In genomic region chrX:14839740-14840419, GRCm38 (mm10) we compare ENCODE assay signal across 10 mouse cellular contexts.
DNase-seq lines count a peak whose midpoint lies in the region; ATAC-seq lines count a peak whose summit lies in the region.
"Had no signal": no experiment of that assay in that cellular context is flagged by ENCODE, and none has a peak within 500 bp of the region (broad histone marks: within the 10 kb centered on the region; RNA-seq: fewer than 3 reads in every experiment).

No protein-coding gene starts in this region.

- no peaks in the 10 kb centered on the region for H3K9me3 ChIP-seq in hindbrain, embryonic 14.5 days (ENCODE audit: control insufficient read depth, low read length)
- no peaks in the 10 kb centered on the region for H3K9me3 ChIP-seq in neural tube, embryonic 14.5 days (ENCODE audit: control insufficient read depth, low read length)

- no peak overlapping the region for H3K4me2 ChIP-seq in hindbrain, embryonic 14.5 days (replicated peaks)
- H3K4me2 ChIP-seq in neural tube, embryonic 14.5 days (ENCODE audit: low read depth, low read length) = no peak overlapping the region

- peak; percentile 46 for DNase-seq in left cerebral cortex, postnatal 4 days
- no peak for DNase-seq in left cerebral cortex, adult 9 months (ENCODE audit: low spot score in 2 of 2)
- peak; percentile 4 for DNase-seq in embryo, embryonic 11 days
- no peak for DNase-seq in hindbrain, embryonic 14.5 days (ENCODE audit: low spot score)
- no peak for DNase-seq in layer of hippocampus, adult 11-12 months (ENCODE audit: low spot score)
- no peak for DNase-seq in left cerebral cortex, adult 18-20 months (ENCODE audit: low spot score in 2 of 2)
- DNase-seq: lung, postnatal 10 days had no signal

- ATAC-seq in hindbrain, embryonic 14.5 days (ENCODE audit: low FRiP score) = peak; percentile 80
- peak; percentile 65 for ATAC-seq in neural tube, embryonic 14.5 days (ENCODE audit: low read depth)
- ATAC-seq in inflammation-experienced regulatory T-cells, adult 6 months = no peak
- ATAC-seq: intestine, embryonic 16.5 days had no signal

- no peaks in the 10 kb centered on the region for H3K4me1 ChIP-seq in hindbrain, embryonic 14.5 days (replicated peaks; ENCODE audit: control insufficient read depth, insufficient read depth, low read length)
- H3K4me1 ChIP-seq in neural tube, embryonic 14.5 days (ENCODE audit: control insufficient read depth, insufficient read depth, low read length) = no peaks in the 10 kb centered on the region

- intact Hi-C loops in left cerebral cortex, postnatal 4 days (cut with DNase I) = no loop called here

- WGBS in hindbrain, embryonic 14.5 days = 31% methylated on average over 7 of the region's 7 CpGs
- 35% methylated on average over 7 of the region's 7 CpGs for WGBS in neural tube, embryonic 14.5 days

- H3K27ac ChIP-seq in hindbrain, embryonic 14.5 days = no peak overlapping the region
- H3K27ac ChIP-seq in neural tube, embryonic 14.5 days (ENCODE audit: low read depth, low read length) = no peak overlapping the region

- H3K4me3 ChIP-seq in hindbrain, embryonic 14.5 days (replicated peaks; ENCODE audit: low read length) = no peak overlapping the region
- no peak overlapping the region for H3K4me3 ChIP-seq in neural tube, embryonic 14.5 days (ENCODE audit: low read depth, low read length)

- no peaks in the 10 kb centered on the region for H3K36me3 ChIP-seq in hindbrain, embryonic 14.5 days (replicated peaks; ENCODE audit: control insufficient read depth, insufficient read depth)
- H3K36me3 ChIP-seq in neural tube, embryonic 14.5 days (ENCODE audit: control insufficient read depth, insufficient read depth, low read length) = no peaks in the 10 kb centered on the region

- no peaks in the 10 kb centered on the region for H3K27me3 ChIP-seq in hindbrain, embryonic 14.5 days (ENCODE audit: control insufficient read depth, insufficient read depth, low read length)
- H3K27me3 ChIP-seq in neural tube, embryonic 14.5 days (ENCODE audit: control insufficient read depth, insufficient read depth, low read length) = no peaks in the 10 kb centered on the region

- no peak overlapping the region for H3K9ac ChIP-seq in hindbrain, embryonic 14.5 days
- no peak overlapping the region for H3K9ac ChIP-seq in neural tube, embryonic 14.5 days (replicated peaks; ENCODE audit: low read depth, low read length)

Comparison
In these comparisons a context has a peak if more than half of its experiments do, and no peak if none do; other contexts are left out.
1. DNase-seq: peak in left cerebral cortex, postnatal 4 days (single experiment) and embryo, embryonic 11 days (single experiment); none in left cerebral cortex, adult 9 months (0 of 2), hindbrain, embryonic 14.5 days (single experiment), layer of hippocampus, adult 11-12 months (single experiment) and left cerebral cortex, adult 18-20 months (0 of 2).